Mouse (Mus musculus) forebrain, embryonic 12.5 days (tissue): Measurements from ENCODE around the gene Spdl1. TPM values are rescaled to one million over a fixed set of nuclear protein-coding genes. Genes with fewer than 3 reads are reported as not detected.

Experiments
- ATAC-seq: fragments of 200-750 bp; cut with Nextera tagmentation; 2 replicates; pipeline ENCODE4 v1.8.0; 2017; ENCODE audit warnings: moderate TSS enrichment; ENCODE audit not compliant: low FRiP score
- H3K27ac ChIP-seq: fragments of 300-500 bp; sonication (generic); 2 replicates; pipeline ENCODE4 v1.5.1; 2016; ENCODE audit warnings: mild to moderate bottlenecking
- H3K27me3 ChIP-seq: fragments of 300-500 bp; sonication (generic); 2 replicates; pipeline ENCODE4 v1.6.1; 2016; ENCODE audit warnings: mild to moderate bottlenecking
- H3K36me3 ChIP-seq: fragments of 300-500 bp; sonication (generic); replicated peaks from 2 replicates; pipeline ENCODE4 v1.6.1; 2016; ENCODE audit warnings: mild to moderate bottlenecking
- H3K4me1 ChIP-seq: fragments of 300-500 bp; sonication (generic); 2 replicates; pipeline ENCODE4 v1.6.1; 2016
- H3K4me2 ChIP-seq: fragments of 300-500 bp; sonication (generic); 2 replicates; pipeline ENCODE4 v1.6.1; 2016; ENCODE audit warnings: mild to moderate bottlenecking, moderate library complexity
- H3K4me3 ChIP-seq: fragments of 300-500 bp; sonication (generic); replicated peaks from 2 replicates; pipeline ENCODE4 v1.5.1; 2016; ENCODE audit warnings: mild to moderate bottlenecking
- H3K9ac ChIP-seq: fragments of 300-500 bp; sonication (generic); 2 replicates; pipeline ENCODE4 v1.6.1; 2016; ENCODE audit warnings: mild to moderate bottlenecking
- H3K9me3 ChIP-seq: fragments of 300-500 bp; sonication (generic); 2 replicates; pipeline ENCODE4 v1.6.1; 2016
- WGBS: fragments of 180-500 bp; shearing (Covaris S2); methylation state at CpG from one replicate; pipeline ENCODE4 v1.1.7; 2016; 5-methylcytosine and 5-hydroxymethylcytosine counted together
- polyA plus RNA-seq: library from polyadenylated mRNA; unstranded; fragments of >200 nt; fragmentation: Nextera tagmentation; extraction: Ambion mirVana; gene quantifications from 2 replicates; pipeline ENCODE4 v1.2.1, GENCODE M21; 2016

Spdl1 gene
- polyA plus RNA-seq, 1 experiment from 2014 or later: 23.4 TPM

DNA sequence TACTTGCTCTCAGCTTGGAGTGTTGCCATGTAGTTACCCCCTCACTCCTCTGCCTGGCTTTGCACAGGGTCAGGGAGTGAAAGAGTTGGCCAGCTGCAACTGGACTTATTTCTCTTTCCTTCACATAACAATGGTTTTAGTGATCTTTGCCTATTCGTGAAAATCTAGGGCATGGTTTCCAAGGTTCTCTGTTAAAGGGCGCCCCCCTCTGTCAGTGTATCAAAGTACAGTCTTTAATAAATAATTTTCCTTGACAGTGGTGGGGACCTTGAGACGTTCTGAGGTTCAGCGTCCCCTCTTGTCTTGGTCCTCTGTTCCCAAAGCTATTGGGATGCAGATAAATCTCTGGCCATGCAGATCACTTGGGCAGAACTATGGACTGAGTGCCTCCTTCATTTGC lies 37.3 kb downstream of the Spdl1 start:
- 27% methylated on average over 4 of the region's 4 CpGs for WGBS

DNA sequence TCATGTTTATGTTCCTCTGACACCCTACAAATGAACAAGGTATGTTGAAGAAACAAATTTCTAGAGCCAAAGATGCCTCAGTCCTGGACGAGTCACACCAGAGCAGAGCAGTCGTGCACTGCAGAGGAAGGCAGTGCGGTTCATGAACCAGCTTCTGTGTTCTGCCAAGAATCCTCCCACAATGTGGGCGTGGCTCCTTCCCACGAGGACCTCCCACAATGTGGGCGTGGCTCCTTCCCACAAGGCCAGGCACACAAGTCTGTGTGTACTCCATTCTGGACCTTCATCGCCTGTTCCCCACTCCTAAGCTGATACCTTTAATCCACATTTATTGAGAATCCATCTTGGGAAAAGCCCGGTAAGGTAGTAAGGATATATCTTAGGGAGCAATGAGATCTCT lies 41.6 kb downstream of the Spdl1 start:
- H3K36me3 ChIP-seq: no peaks in the 10 kb centered on the region
- H3K9me3 ChIP-seq: no peaks in the 10 kb centered on the region
- H3K27me3 ChIP-seq: no peaks in the 10 kb centered on the region
- H3K4me1 ChIP-seq: no peaks in the 10 kb centered on the region
- WGBS: 71% methylated on average over 8 of the region's 8 CpGs
- ATAC-seq: no peak
- no peak overlapping the region for H3K27ac ChIP-seq
- no peak overlapping the region for H3K4me3 ChIP-seq
- H3K9ac ChIP-seq: no peak overlapping the region
- H3K4me2 ChIP-seq: no peak overlapping the region

More for the DNA sequence above, 37.3 kb downstream of the Spdl1 start:
- Histone ChIP-seq H3K36me3 (no peaks in the 10 kb centered on the region), H3K27ac (no peak overlapping the region), H3K27me3 (no peaks in the 10 kb centered on the region), H3K9me3 (no peaks in the 10 kb centered on the region), H3K4me1 (no peaks in the 10 kb centered on the region), H3K9ac (no peak overlapping the region), H3K4me2 (no peak overlapping the region), H3K4me3 (no peak overlapping the region)
- no peak for ATAC-seq

DNA sequence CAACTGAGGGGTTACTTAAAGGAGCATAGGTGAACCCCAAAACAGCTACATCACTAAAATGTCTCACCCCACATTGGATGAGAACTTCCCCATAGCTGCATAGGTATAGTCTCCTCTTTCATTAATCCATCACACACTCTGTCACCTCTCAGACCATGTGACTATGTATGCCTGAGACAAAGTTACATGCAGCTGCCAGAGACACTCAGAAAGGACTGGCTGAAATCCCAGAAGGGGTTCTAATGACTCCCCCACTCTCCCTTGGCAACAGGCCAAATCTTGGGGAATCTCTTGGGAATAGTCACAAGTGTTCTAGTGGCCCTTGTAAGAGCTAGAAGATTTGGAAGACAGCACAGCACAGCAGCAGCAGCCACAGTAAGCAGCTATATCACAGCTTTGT lies 48.6 kb downstream of the Spdl1 start:
- Histone ChIP-seq H3K9ac (no peak overlapping the region), H3K4me3 (no peak overlapping the region), H3K4me2 (no peak overlapping the region), H3K27me3 (no peaks in the 10 kb centered on the region), H3K36me3 (no peaks in the 10 kb centered on the region), H3K9me3 (no peaks in the 10 kb centered on the region), H3K4me1 (no peaks in the 10 kb centered on the region), H3K27ac (no peak overlapping the region)
- ATAC-seq: no peak

DNA sequence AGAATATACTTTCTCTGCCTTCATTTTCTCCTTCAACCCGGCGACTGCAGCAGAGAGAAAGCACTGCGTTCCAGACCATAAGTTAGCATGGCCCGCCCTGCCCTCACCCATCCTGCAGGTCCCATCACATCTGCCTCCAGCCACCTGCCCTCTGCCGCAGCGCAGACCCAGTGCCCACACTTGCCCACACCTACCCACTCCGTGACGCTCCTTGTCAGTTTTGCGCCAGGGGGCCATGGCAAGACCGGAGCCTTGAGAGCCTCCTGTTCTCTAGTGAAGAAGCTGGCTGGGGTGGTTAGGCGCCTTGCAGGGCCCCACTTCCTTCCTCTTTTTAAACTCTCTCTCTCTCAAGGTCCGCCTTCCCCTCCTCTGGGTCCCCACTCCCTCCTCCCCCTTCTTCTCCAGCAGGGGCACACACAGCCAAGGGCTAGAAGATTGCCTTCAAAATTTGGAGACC lies 49.8 kb downstream of the Spdl1 start, which contains the start of gene Dock2:
Gene Dock2 (minus strand): TSS at position 306 of the 457 bp plus-strand sequence.
- no peaks in the 10 kb centered on the region for H3K9me3 ChIP-seq
- WGBS: 93% methylated on average over 12 of the region's 12 CpGs
- no peak within 1 kb of the TSS for H3K27ac ChIP-seq
- H3K4me1 ChIP-seq: no peaks in the 10 kb centered on the region
- no peak for ATAC-seq
- H3K4me3 ChIP-seq: no peak within 1 kb of the TSS
- H3K36me3 ChIP-seq: no peaks in the 10 kb centered on the region
- H3K9ac ChIP-seq: no peak within 1 kb of the TSS
- no peak within 1 kb of the TSS for H3K4me2 ChIP-seq
- H3K27me3 ChIP-seq: no peaks in the 10 kb centered on the region

DNA sequence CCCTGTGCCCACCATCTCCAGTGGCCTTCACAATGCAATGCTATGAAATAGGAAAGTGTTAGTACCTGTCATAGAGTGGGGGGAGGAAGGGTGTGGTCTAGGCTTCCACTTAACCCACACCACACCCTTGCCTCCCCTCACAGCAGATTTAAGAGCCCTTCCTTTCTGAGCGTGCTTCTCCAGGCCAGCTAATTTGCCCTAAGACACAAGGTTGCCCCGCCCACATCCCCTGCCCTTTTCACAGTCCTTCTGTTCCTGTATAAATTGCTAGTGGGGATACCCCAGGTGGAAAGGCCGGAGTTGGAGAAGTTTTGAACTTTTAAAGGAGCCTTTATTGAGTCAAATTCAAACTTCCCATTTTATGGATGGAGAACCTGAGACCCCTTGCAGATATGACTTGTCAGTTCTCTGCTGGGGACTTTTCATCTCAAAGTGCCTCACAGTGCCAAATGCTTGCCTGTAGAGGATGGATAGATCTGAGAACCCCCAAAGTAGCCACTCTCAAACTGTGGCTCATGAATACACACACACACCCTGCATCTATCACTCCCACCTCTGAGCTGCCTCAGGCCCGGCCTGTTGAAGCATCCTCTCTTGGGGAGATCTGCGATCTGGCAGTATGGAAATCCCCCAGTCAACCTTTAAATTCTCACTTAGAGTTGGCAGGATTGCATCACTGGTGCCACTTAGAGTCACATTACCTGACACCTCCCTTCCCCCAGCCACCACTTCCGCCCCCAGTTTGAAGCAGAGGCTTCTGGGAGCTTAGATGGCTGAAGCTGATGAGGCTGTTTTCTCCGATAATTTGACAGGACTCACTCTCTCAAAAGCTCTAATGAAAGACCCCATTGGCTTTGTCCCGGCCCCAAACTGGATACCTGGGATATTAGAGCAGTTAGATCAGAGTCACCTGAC lies 50.7 kb downstream of the Spdl1 start:
- H3K9me3 ChIP-seq: no peaks in the 10 kb centered on the region
- ATAC-seq: no peak
- WGBS: 79% methylated on average over 8 of the region's 8 CpGs

DNA sequence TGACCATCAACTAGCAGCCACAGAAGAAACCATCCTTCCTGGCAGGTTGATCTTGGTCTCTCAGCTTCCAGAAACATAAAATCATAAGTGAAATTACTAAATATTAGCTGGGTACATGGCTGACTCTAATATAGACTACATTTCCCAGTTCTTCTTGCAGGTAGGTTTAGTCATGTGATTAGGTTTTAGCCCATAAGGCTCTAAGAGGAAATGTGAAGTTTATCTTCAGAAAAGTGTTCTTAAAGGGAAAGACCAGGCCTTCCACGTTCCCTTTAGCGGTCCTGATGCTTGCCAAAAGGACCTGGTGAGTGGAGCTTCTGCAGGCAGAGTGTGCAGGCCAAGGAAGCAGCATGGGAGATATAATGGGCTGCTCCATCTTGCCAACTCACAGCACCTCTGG lies 52.7 kb downstream of the Spdl1 start:
- 81% methylated on average over 2 of the region's 2 CpGs for WGBS
- H3K27ac ChIP-seq: no peak overlapping the region
- ATAC-seq: no peak
- H3K4me2 ChIP-seq: no peak overlapping the region
- H3K27me3 ChIP-seq: no peaks in the 10 kb centered on the region
- no peaks in the 10 kb centered on the region for H3K4me1 ChIP-seq
- no peaks in the 10 kb centered on the region for H3K9me3 ChIP-seq
- no peak overlapping the region for H3K4me3 ChIP-seq
- H3K9ac ChIP-seq: no peak overlapping the region
- no peaks in the 10 kb centered on the region for H3K36me3 ChIP-seq

More for the DNA sequence above, 50.7 kb downstream of the Spdl1 start:
- Histone ChIP-seq H3K4me1 (no peaks in the 10 kb centered on the region), H3K9ac (no peak overlapping the region), H3K4me2 (no peak overlapping the region), H3K27ac (no peak overlapping the region), H3K27me3 (no peaks in the 10 kb centered on the region), H3K36me3 (no peaks in the 10 kb centered on the region), H3K4me3 (no peak overlapping the region)

DNA sequence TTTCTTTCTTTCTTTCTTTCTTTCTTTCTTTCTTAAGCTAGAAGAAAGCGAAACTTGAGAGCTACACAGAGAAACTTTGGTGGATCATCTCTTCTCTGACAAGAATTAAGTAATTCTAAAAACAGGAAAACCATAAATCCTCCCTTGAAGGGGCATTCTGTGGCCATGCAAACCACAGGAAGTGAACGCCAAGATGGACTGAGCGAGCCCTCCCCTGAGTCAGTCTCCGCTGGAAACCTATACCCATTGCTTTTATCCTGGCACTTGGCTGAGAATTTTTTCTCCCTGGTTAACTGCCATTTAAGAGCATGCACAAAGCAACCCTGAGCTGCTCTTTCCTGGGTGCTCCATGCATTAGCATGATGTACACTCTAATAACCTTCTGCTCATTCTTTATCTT lies 53.5 kb downstream of the Spdl1 start:
- 92% methylated on average over 4 of the region's 4 CpGs for WGBS
- H3K36me3 ChIP-seq: no peaks in the 10 kb centered on the region
- H3K4me1 ChIP-seq: no peaks in the 10 kb centered on the region
- H3K9ac ChIP-seq: no peak overlapping the region
- H3K4me2 ChIP-seq: no peak overlapping the region
- H3K4me3 ChIP-seq: no peak overlapping the region
- no peaks in the 10 kb centered on the region for H3K27me3 ChIP-seq
- H3K9me3 ChIP-seq: no peaks in the 10 kb centered on the region
- no peak overlapping the region for H3K27ac ChIP-seq
- no peak for ATAC-seq

DNA sequence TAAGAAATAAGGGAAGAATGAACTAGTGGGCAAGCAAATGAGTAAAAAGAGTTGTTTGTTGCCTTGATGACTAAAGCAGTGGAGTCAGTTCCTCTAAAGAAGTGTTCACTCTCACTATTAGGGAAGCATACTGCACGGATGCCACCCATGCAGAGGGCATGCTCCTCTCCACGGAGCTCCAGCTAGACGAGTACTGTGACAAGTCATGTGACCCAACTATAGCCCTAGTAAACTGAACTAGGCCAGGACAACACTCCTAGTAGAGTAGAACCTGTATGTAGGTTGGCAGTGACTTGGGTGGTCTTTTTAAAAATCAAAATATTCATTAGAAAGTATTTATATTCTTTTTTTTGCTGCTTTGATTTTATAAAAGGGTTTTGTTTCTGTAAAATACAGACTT lies 55.1 kb downstream of the Spdl1 start:
- no peak for ATAC-seq
- Histone ChIP-seq H3K4me3 (no peak overlapping the region), H3K4me2 (no peak overlapping the region), H3K27me3 (no peaks in the 10 kb centered on the region), H3K27ac (no peak overlapping the region), H3K9ac (no peak overlapping the region), H3K36me3 (no peaks in the 10 kb centered on the region), H3K9me3 (no peaks in the 10 kb centered on the region), H3K4me1 (no peaks in the 10 kb centered on the region)
- 86% methylated on average over 3 of the region's 3 CpGs for WGBS

DNA sequence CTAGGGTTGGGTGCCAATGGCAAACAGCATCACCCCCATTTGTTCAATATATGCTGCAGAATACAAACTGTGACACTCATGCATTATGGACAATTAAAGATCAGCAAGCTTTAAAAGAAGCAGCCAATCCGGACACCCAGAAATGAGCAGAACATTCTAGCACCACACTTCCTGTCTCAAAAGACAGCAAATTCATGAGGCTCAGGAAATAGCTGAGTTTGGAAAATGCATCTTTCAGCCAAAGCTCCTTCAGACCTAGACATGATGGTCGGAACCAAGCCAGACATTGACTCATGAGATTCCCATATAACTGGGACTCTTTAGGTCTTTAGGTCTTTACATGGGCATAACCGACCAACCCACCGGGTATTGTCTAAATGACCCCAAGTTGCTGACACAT lies 55.9 kb downstream of the Spdl1 start:
- Histone ChIP-seq H3K9me3 (no peaks in the 10 kb centered on the region), H3K4me3 (no peak overlapping the region), H3K4me1 (no peaks in the 10 kb centered on the region), H3K4me2 (no peak overlapping the region), H3K27ac (no peak overlapping the region), H3K36me3 (no peaks in the 10 kb centered on the region), H3K9ac (no peak overlapping the region), H3K27me3 (no peaks in the 10 kb centered on the region)
- 93% methylated on average over 4 of the region's 4 CpGs for WGBS
- no peak for ATAC-seq

DNA sequence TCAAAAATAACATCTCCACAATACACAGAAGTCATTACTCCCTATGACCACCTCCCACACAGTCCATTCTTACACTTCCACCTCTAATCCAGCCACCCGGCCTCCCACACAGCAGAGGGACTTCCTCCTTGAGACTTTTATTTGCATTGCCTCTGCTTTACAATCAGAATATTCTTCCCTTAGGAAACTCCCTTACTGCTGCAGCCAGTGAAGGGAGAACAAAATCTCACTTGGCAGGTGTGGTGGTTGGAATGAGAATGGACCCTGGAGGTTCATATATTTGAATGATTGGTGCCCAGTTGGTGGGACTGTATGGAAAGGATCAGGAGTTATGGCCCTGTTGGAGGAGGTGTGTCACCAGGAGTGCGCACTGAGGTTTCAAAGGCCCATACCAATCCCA lies 57.4 kb downstream of the Spdl1 start:
- Histone ChIP-seq H3K27ac (no peak overlapping the region), H3K4me3 (no peak overlapping the region), H3K27me3 (no peaks in the 10 kb centered on the region), H3K9me3 (no peaks in the 10 kb centered on the region), H3K36me3 (no peaks in the 10 kb centered on the region), H3K9ac (no peak overlapping the region), H3K4me1 (no peaks in the 10 kb centered on the region; the same call in 1 of the 2 replicates), H3K4me2 (no peak overlapping the region)
- no peak for ATAC-seq
- whole genome bisulfite sequencing: 83% methylated on average over 2 of the region's 2 CpGs

DNA sequence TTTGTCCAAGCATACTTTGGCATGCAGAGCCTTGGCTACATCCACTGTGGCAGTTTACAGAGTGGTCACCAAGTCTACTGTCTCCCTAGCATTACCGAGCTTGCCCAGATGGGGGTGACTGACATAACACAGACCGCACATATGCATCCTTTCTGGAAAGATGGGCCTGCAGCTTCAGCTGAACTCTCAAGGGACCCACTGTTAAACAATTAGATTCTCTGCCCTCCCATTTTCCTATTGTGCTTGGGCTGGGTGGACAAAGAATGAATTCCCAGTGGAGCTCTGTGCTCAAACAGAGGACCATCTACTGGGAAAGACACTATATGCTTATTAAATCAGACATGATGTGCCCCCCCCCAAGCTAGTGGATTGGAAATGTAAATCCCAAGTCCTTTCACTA lies 58.8 kb downstream of the Spdl1 start:
- H3K36me3 ChIP-seq: no peaks in the 10 kb centered on the region
- no peak overlapping the region for H3K4me2 ChIP-seq
- no peak overlapping the region for H3K9ac ChIP-seq
- WGBS: 79% methylated on average over 2 of the region's 2 CpGs
- no peak overlapping the region for H3K27ac ChIP-seq
- no peaks in the 10 kb centered on the region; the same call in 1 of the 2 replicates for H3K4me1 ChIP-seq
- no peaks in the 10 kb centered on the region for H3K9me3 ChIP-seq
- H3K27me3 ChIP-seq: no peaks in the 10 kb centered on the region
- no peak overlapping the region for H3K4me3 ChIP-seq
- no peak for ATAC-seq

DNA sequence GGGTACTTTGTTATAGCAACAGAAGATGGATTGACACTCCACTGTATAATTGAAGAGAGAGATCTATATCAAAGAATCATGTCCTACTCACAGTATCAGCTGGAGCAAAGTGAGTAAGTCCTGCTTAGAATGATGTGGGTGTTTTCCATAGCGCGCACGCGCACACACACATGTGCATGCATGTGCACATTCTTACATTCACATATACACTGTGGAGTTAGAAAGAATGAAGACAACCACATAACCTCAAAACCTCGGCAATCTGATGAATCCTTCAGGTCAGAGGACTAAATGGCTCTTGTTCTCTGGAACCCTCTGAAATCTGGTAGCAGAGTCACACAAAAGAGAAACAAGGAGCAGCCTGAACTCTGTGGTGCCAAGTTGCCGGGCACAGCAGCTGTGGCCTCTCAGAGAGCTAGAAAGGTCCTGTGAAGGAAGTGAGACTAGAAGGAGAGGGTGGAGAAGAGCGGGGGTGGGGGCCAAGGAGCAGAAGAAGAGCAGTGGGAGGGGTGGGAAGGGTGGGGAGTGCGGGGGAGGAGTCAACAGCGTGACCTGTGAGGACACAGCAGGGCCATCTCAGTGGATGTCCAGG lies 60.0 kb downstream of the Spdl1 start:
- Histone ChIP-seq H3K27me3 (no peaks in the 10 kb centered on the region), H3K4me2 (no peak overlapping the region), H3K4me3 (no peak overlapping the region), H3K9ac (no peak overlapping the region), H3K36me3 (no peaks in the 10 kb centered on the region), H3K27ac (no peak overlapping the region), H3K4me1 (no peaks in the 10 kb centered on the region; the same call in 1 of the 2 replicates), H3K9me3 (no peaks in the 10 kb centered on the region)
- 93% methylated on average over 9 of the region's 9 CpGs for WGBS
- no peak for ATAC-seq
